Mouse (Mus musculus): Measurements from ENCODE around the gene Lrrc25. TPM values are rescaled to one million over a fixed set of nuclear protein-coding genes. Genes with fewer than 3 reads are reported as not detected.

The Lrrc25 gene
- total and polyA plus RNA-seq, 3 experiments: 0.30 to 5.9 (median 2.4) TPM

- no peak overlapping the region for H3K4me2 ChIP-seq (ENCODE audit: insufficient read depth, low read depth, poor library complexity, severe bottlenecking)
- no peaks in the 10 kb centered on the region for H3K36me3 ChIP-seq (replicated peaks in 1 of 2; ENCODE audit: control insufficient read depth in 1 of 2, insufficient read depth in 1 of 2, low read length in 1 of 2)
- H3K4me1 ChIP-seq (ENCODE audit: control insufficient read depth in 1 of 2, insufficient read depth in 2 of 2): peaks cover 31 to 74% of the 10 kb centered on the region in 2 experiments
- TF ChIP-seq NRF1 (IDR thresholded peaks at IDR 0.05; ENCODE audit: low read depth, low read length): no peak
- TF ChIP-seq POLR2AphosphoS2 (IDR thresholded peaks at IDR 0.05; ENCODE audit: low read depth, low read length): no peak
- no peak for TF ChIP-seq MXI1 (IDR thresholded peaks at IDR 0.05; ENCODE audit: low read depth, low read length)
- no peak for TF ChIP-seq USF2 (conservative IDR thresholded peaks at IDR 0.05; ENCODE audit: low read depth, low read length)
- no peak for TF ChIP-seq JUND (conservative IDR thresholded peaks at IDR 0.05; ENCODE audit: low read depth, low read length)
- TF ChIP-seq NELFE (IDR thresholded peaks at IDR 0.05; ENCODE audit: low read depth, low read length): no peak
- TF ChIP-seq EP300 (IDR thresholded peaks at IDR 0.05; ENCODE audit: low read length): no peak
- TF ChIP-seq MAFK (IDR thresholded peaks at IDR 0.05; ENCODE audit: insufficient replicate concordance, low read length): no peak
- no peak for TF ChIP-seq ZC3H11A (IDR thresholded peaks at IDR 0.05; ENCODE audit: low read depth, low read length)
- TF ChIP-seq CHD2 (IDR thresholded peaks at IDR 0.05; ENCODE audit: low read length): no peak
- TF ChIP-seq UBTF (IDR thresholded peaks at IDR 0.05; ENCODE audit: low read depth, low read length): no peak
- H3K79me2 ChIP-seq (replicated peaks; ENCODE audit: control insufficient read depth, extremely low read depth, insufficient read depth, poor library complexity, severe bottlenecking): no peaks in the 10 kb centered on the region
- H3K9ac ChIP-seq (ENCODE audit: insufficient read depth, low read depth): no peak overlapping the region
- in situ Hi-C loops (cut with MboI; ENCODE audit: low pct_ligation_motif_present, low pct_unique_long_range_greater_than_20kb, low sequenced_read_pairs): no loop called here
- no peak for DNase-seq (ENCODE audit: extremely low read depth)
- H3K27ac ChIP-seq (ENCODE audit: insufficient read depth, low read depth): no peak overlapping the region
- dilution Hi-C loops (cut with MboI; ENCODE audit: extremely low pct_ligation_motif_present, extremely low pct_unique_long_range_greater_than_20kb, low sequenced_read_pairs): no loop called here
- no peaks in the 10 kb centered on the region for H3K9me3 ChIP-seq (replicated peaks; ENCODE audit: low read length)
- H3K4me3 ChIP-seq (replicated peaks in 1 of 3; ENCODE audit: low read depth in 2 of 3, low read length in 2 of 3, poor library complexity in 1 of 3): no peak overlapping the region
- no peaks in the 10 kb centered on the region for H3K27me3 ChIP-seq (replicated peaks)
Observed at GRCm38 (mm10) chr8:70638752-70639151, 22.8 kb downstream of the Lrrc25 start.

- Histone ChIP-seq H3K9me3 (replicated peaks; ENCODE audit: low read length) (no peaks in the 10 kb centered on the region), H3K79me2 (replicated peaks; ENCODE audit: control insufficient read depth, extremely low read depth, insufficient read depth, poor library complexity, severe bottlenecking) (no peaks in the 10 kb centered on the region), H3K27ac (ENCODE audit: insufficient read depth, low read depth) (no peak overlapping the region), H3K4me2 (ENCODE audit: insufficient read depth, low read depth, poor library complexity, severe bottlenecking) (no peak overlapping the region), H3K4me1 (ENCODE audit: control insufficient read depth in 1 of 2, insufficient read depth in 2 of 2) (peaks cover 28 to 70% of the 10 kb centered on the region in 2 experiments), H3K4me3 (replicated peaks in 1 of 3; ENCODE audit: low read depth in 2 of 3, low read length in 2 of 3, poor library complexity in 1 of 3) (no peak overlapping the region), H3K9ac (ENCODE audit: insufficient read depth, low read depth) (no peak overlapping the region), H3K27me3 (replicated peaks) (no peaks in the 10 kb centered on the region), H3K36me3 (replicated peaks in 1 of 2; ENCODE audit: control insufficient read depth in 1 of 2, insufficient read depth in 1 of 2, low read length in 1 of 2) (peaks cover 0 to 8% of the 10 kb centered on the region in 2 experiments)
- dilution Hi-C loops (cut with MboI; ENCODE audit: extremely low pct_ligation_motif_present, extremely low pct_unique_long_range_greater_than_20kb, low sequenced_read_pairs): no loop called here
- DNase-seq (ENCODE audit: extremely low read depth): no peak
- in situ Hi-C loops (cut with MboI; ENCODE audit: low pct_ligation_motif_present, low pct_unique_long_range_greater_than_20kb, low sequenced_read_pairs): no loop called here
- no peak for TF ChIP-seq KAT2A (IDR thresholded peaks at IDR 0.05; ENCODE audit: insufficient replicate concordance, low read length)
- no peak for TF ChIP-seq RAD21 (IDR thresholded peaks at IDR 0.05; ENCODE audit: low read depth, low read length)
- TF ChIP-seq JUND (conservative IDR thresholded peaks at IDR 0.05; ENCODE audit: low read depth, low read length): no peak
- no peak for TF ChIP-seq MEF2A (IDR thresholded peaks at IDR 0.05; ENCODE audit: borderline replicate concordance, low read depth, low read length)
- TF ChIP-seq MAFK (IDR thresholded peaks at IDR 0.05; ENCODE audit: insufficient replicate concordance, low read length): no peak
- no peak for TF ChIP-seq IRF4 (IDR thresholded peaks at IDR 0.05; ENCODE audit: low read depth, low read length)
- no peak for TF ChIP-seq EP300 (IDR thresholded peaks at IDR 0.05; ENCODE audit: low read length)
- TF ChIP-seq TCF12 (IDR thresholded peaks at IDR 0.05; ENCODE audit: low read depth, low read length): no peak
- no peak for TF ChIP-seq CHD2 (IDR thresholded peaks at IDR 0.05; ENCODE audit: low read length)
- no peak for TF ChIP-seq POLR2A (IDR thresholded peaks at IDR 0.05; ENCODE audit: low read depth, low read length)
- TF ChIP-seq JUN (IDR thresholded peaks at IDR 0.05; ENCODE audit: insufficient read depth, low read depth, low read length): no peak
- TF ChIP-seq USF2 (conservative IDR thresholded peaks at IDR 0.05; ENCODE audit: low read depth, low read length): no peak
- no peak for TF ChIP-seq BHLHE40 (IDR thresholded peaks at IDR 0.05; ENCODE audit: low read depth, low read length)
- no peak for TF ChIP-seq UBTF (IDR thresholded peaks at IDR 0.05; ENCODE audit: low read depth, low read length)
- no peak for TF ChIP-seq ZNF384 (IDR thresholded peaks at IDR 0.05; ENCODE audit: low read depth, low read length)
- TF ChIP-seq SMC3 (IDR thresholded peaks at IDR 0.05; ENCODE audit: low read depth, low read length): no peak
- no peak for TF ChIP-seq HCFC1 (IDR thresholded peaks at IDR 0.05; ENCODE audit: low read depth, low read length)
- TF ChIP-seq NELFE (IDR thresholded peaks at IDR 0.05; ENCODE audit: low read depth, low read length): no peak
- no peak for TF ChIP-seq CHD1 (IDR thresholded peaks at IDR 0.05; ENCODE audit: low read depth, low read length)
- no peak for TF ChIP-seq GABPA (IDR thresholded peaks at IDR 0.05; ENCODE audit: insufficient replicate concordance, low read depth, low read length)
Observed at GRCm38 (mm10) chr8:70643019-70643418, 27.1 kb downstream of the Lrrc25 start.
